Mouse (Mus musculus) myocyte (in vitro differentiated cells): Measurements from ENCODE around the gene Cdpf1.

Experiments
- CEBPB ChIP-seq: IDR thresholded peaks from 2 replicates; pipeline ENCODE4 v1.6.1; 2011; ENCODE audit warnings: mild to moderate bottlenecking, moderate library complexity; ENCODE audit not compliant: poor library complexity, insufficient read depth, severe bottlenecking
- MYOD1 ChIP-seq, 3 experiments: IDR thresholded peaks; one replicate each; pipeline ENCODE4 v1.6.1; 2011; ENCODE audit warnings: control low read depth in 2 of 3, low read depth in 2 of 3, mild to moderate bottlenecking in 2 of 3, moderate library complexity in 1 of 3; ENCODE audit not compliant: insufficient read length in 2 of 3, control insufficient read depth in 1 of 3
- POLR2A ChIP-seq: IDR thresholded peaks from one replicate; pipeline ENCODE4 v1.6.1; 2011; ENCODE audit warnings: low read depth, mild to moderate bottlenecking, control low read depth, moderate library complexity; ENCODE audit not compliant: insufficient read length

- TF ChIP-seq POLR2A (no peak), CEBPB (no peak), MYOD1 (IDR thresholded peaks at IDR 0.05; ENCODE audit: control insufficient read depth in 1 of 3, insufficient read length in 2 of 3, low read depth in 2 of 3) (no peak)
Observed at GRCm38 (mm10) chr15:85766677-85767076, 44.8 kb downstream of the Cdpf1 start.
